Mouse (Mus musculus) cortical plate, adult 2 months (tissue): Measurements from ENCODE around the gene Adamts9.

Experiments
- CTCF ChIP-seq: fragments of 200-500 bp; IDR thresholded peaks from 2 replicates; pipeline ENCODE4 v1.5.1; 2011; ENCODE audit warnings: mild to moderate bottlenecking, control low read depth, low read length; ENCODE audit not compliant: insufficient read depth; ENCODE audit errors: extremely low read depth
- POLR2A ChIP-seq: fragments of 200-500 bp; IDR thresholded peaks from 2 replicates; pipeline ENCODE4 v1.6.1; 2011; ENCODE audit warnings: mild to moderate bottlenecking, low read length, control low read depth; ENCODE audit not compliant: insufficient read depth; ENCODE audit errors: extremely low read depth

DNA sequence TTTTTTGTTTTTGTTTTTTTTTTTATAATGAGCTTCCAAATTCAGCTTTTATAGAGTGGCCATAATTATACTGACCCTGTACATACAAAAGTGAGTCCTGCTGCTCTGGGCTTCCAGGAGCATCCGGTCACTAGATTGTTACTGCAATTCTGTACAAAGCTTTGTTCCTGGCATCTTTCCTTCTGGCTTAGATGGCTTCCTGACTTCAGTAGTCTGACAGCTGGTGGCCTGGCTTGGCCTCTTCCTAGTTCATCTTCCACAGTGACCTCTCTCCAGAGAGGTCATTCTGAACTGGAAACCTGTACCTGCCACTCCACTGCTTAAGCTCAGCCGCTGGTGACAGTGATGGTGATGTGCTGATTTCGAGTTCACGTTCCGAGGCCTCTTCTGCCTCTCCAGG lies 217.2 kb downstream of the Adamts9 start:
- TF ChIP-seq CTCF (no peak), POLR2A (no peak)
